Mouse (Mus musculus) megakaryocyte, embryonic 14.5 days (primary cell): ENCODE data around the gene Shc2.

Experiments used
- FLI1 ChIP-seq: IDR thresholded peaks from 2 replicates; pipeline ENCODE4 v1.6.1; 2012; ENCODE audit warnings: low read length, inconsistent platforms, mixed read lengths
- GATA1 ChIP-seq: IDR thresholded peaks from 3 replicates; pipeline ENCODE4 v1.6.1; 2012; ENCODE audit warnings: mixed read lengths, low read length, inconsistent platforms, borderline replicate concordance

GRCm38 (mm10) chr10:79660298-79660697 is 22.6 kb upstream of the Shc2 start:
- no peak for TF ChIP-seq GATA1
- TF ChIP-seq FLI1, result no peak
